Mouse (Mus musculus) neural tube, embryonic 15.5 days (tissue): Measurements from ENCODE around the gene 1810055G02Rik. TPM values are rescaled to one million over a fixed set of nuclear protein-coding genes. Genes with fewer than 3 reads are reported as not detected.

ENCODE experiments used
- ATAC-seq: fragments of 200-750 bp; cut with Nextera tagmentation; 2 replicates; pipeline ENCODE4 v1.8.0; 2017; ENCODE audit warnings: mild to moderate bottlenecking, moderate TSS enrichment, moderate library complexity; ENCODE audit not compliant: low FRiP score
- H3K27ac ChIP-seq: fragments of 300-500 bp; sonication (generic); replicated peaks from 2 replicates; pipeline ENCODE4 v1.5.1; 2015; ENCODE audit warnings: mild to moderate bottlenecking, inconsistent platforms
- H3K27me3 ChIP-seq: fragments of 300-500 bp; sonication (generic); replicated peaks from 2 replicates; pipeline ENCODE4 v1.6.1; 2015; ENCODE audit warnings: inconsistent platforms
- H3K36me3 ChIP-seq: fragments of 300-500 bp; sonication (generic); 2 replicates; pipeline ENCODE4 v1.6.1; 2015; ENCODE audit warnings: inconsistent platforms
- H3K4me1 ChIP-seq: fragments of 300-500 bp; sonication (generic); 2 replicates; pipeline ENCODE4 v1.6.1; 2015; ENCODE audit warnings: inconsistent platforms
- H3K4me2 ChIP-seq: fragments of 300-500 bp; sonication (generic); 2 replicates; pipeline ENCODE4 v1.6.1; 2015; ENCODE audit warnings: inconsistent platforms, mild to moderate bottlenecking, moderate library complexity
- H3K4me3 ChIP-seq: fragments of 300-500 bp; sonication (generic); replicated peaks from 2 replicates; pipeline ENCODE4 v1.5.1; 2015; ENCODE audit warnings: mild to moderate bottlenecking, inconsistent platforms
- H3K9ac ChIP-seq: fragments of 300-500 bp; sonication (generic); replicated peaks from 2 replicates; pipeline ENCODE4 v1.6.1; 2015; ENCODE audit warnings: mild to moderate bottlenecking, inconsistent platforms
- H3K9me3 ChIP-seq: fragments of 300-500 bp; sonication (generic); replicated peaks from 2 replicates; pipeline ENCODE4 v1.6.1; 2016; ENCODE audit warnings: inconsistent platforms
- WGBS: fragments of 180-500 bp; shearing (Covaris S2); methylation state at CpG from one replicate; pipeline ENCODE4 v1.1.7; 2015; ENCODE audit warnings: mixed read lengths; 5-methylcytosine and 5-hydroxymethylcytosine counted together
- polyA plus RNA-seq: library from polyadenylated mRNA; unstranded; fragments of >200 nt; fragmentation: Nextera tagmentation; extraction: Ambion mirVana; gene quantifications from 2 replicates; pipeline ENCODE4 v1.2.1, GENCODE M21; 2015

The 1810055G02Rik gene
- polyA plus RNA-seq, 1 experiment from 2014 or later: 36.5 TPM

DNA sequence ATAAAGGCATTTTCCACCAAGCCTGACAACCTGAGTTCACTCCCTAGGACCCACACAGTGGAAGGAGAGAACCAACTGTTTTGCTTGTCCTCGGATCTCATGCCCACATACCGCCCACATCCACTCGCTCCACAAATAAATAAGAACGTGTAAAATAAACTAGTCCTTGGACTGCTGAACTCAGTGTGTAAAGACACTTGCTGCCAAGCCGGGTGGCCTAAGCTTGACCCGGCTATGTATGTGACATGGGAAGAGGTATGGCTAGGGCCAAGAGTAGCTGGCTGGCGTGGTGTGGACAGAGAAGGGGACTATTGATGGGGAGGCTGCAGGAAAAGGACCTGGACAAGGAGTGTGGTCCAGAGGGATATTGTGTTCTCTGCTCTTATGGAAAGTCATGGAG, 10.1 kb upstream of the 1810055G02Rik start:
- no peak for ATAC-seq
- no peak overlapping the region for H3K4me3 ChIP-seq

GRCm38 (mm10) chr19:3699508-3700438, 8.3 kb upstream of the 1810055G02Rik start:
- H3K9ac ChIP-seq: no peak overlapping the region
- H3K27ac ChIP-seq: no peak overlapping the region
- peak; percentile 45; the same call in 1 of the 2 replicates for ATAC-seq
- H3K4me1 ChIP-seq: no peaks in the 10 kb centered on the region
- no peaks in the 10 kb centered on the region for H3K36me3 ChIP-seq
- H3K4me2 ChIP-seq: no peak overlapping the region
- WGBS: 38% methylated on average over 6 of the region's 6 CpGs
- H3K27me3 ChIP-seq: no peaks in the 10 kb centered on the region
- H3K4me3 ChIP-seq: no peak overlapping the region
- H3K9me3 ChIP-seq: no peaks in the 10 kb centered on the region

More for the DNA sequence above, 10.1 kb upstream of the 1810055G02Rik start:
- WGBS: 87% methylated on average over 7 of the region's 7 CpGs
- Histone ChIP-seq H3K9me3 (no peaks in the 10 kb centered on the region), H3K27me3 (no peaks in the 10 kb centered on the region), H3K9ac (no peak overlapping the region), H3K4me2 (no peak overlapping the region), H3K4me1 (no peaks in the 10 kb centered on the region), H3K36me3 (no peaks in the 10 kb centered on the region), H3K27ac (no peak overlapping the region)

- no peaks in the 10 kb centered on the region for H3K27me3 ChIP-seq
- ATAC-seq: no peak
- H3K4me3 ChIP-seq: no peak overlapping the region
- H3K9me3 ChIP-seq: no peaks in the 10 kb centered on the region
- no peak overlapping the region for H3K9ac ChIP-seq
- no peak overlapping the region for H3K4me2 ChIP-seq
- H3K4me1 ChIP-seq: peaks cover 3% of the 10 kb centered on the region
- 93% methylated on average over 4 of the region's 4 CpGs for WGBS
- no peak overlapping the region for H3K27ac ChIP-seq
- H3K36me3 ChIP-seq: no peaks in the 10 kb centered on the region
Measured at GRCm38 (mm10) chr19:3702460-3702859, 5.6 kb upstream of the 1810055G02Rik start.

DNA sequence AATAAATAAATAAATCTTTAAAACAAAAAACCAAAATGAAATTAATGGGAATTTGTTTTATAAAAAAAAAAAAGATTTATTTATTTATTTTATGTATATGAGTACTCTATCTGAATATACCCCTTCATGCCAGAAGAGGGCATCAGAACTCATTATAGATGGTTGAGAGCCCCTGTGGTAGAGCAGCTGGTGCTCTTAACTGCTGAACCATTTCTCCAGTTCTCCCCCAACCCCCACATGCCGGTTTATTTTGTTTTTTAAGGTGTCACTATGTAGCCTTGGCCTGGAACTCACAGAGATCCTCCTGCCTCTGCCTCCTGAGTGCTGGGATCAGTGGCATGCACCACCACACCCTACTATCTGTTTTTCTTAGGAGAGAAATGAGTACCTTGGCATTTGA, 1.8 kb upstream of the 1810055G02Rik start:
- H3K4me3 ChIP-seq: no peak overlapping the region
- H3K9me3 ChIP-seq: no peaks in the 10 kb centered on the region
- ATAC-seq: no peak

DNA sequence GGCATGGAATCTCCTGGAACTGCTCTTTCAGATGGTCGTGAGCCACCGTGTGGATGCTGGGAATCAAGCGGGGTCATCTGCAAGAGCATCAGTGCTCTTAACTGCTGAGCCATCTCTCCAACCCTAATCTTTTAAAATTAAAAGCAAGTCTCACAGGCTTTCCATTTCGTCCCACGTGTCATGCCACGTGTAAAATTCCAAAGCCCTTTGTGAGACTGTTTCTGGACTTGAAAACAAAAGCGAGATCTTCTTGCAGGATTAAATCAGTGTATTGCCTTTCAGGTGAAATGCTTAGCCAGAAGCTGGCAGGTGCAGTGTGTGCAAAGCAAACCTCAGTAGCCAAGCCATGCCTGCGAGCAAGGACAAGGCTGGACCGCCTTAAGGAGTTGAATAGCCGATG, 540 bp upstream of the 1810055G02Rik start:
- peak overlapping the region; percentile 73 for H3K4me2 ChIP-seq
- peak overlapping the region; percentile 68 for H3K9ac ChIP-seq
- H3K36me3 ChIP-seq: peaks cover 4% of the 10 kb centered on the region; the same call in 1 of the 2 replicates
- no peaks in the 10 kb centered on the region for H3K9me3 ChIP-seq
- 34% methylated on average over 10 of the region's 10 CpGs for WGBS
- ATAC-seq: no peak
- H3K4me1 ChIP-seq: peaks cover 22% of the 10 kb centered on the region
- H3K27me3 ChIP-seq: no peaks in the 10 kb centered on the region
- peak overlapping the region; percentile 94 for H3K27ac ChIP-seq
- peak overlapping the region; percentile 92 for H3K4me3 ChIP-seq

More for the DNA sequence above, 1.8 kb upstream of the 1810055G02Rik start:
- no peaks in the 10 kb centered on the region for H3K27me3 ChIP-seq
- H3K36me3 ChIP-seq: no peaks in the 10 kb centered on the region
- no peak overlapping the region for H3K27ac ChIP-seq
- 50% methylated on average over 1 of the region's 1 CpGs for WGBS
- H3K4me2 ChIP-seq: no peak overlapping the region
- H3K4me1 ChIP-seq: peaks cover 22% of the 10 kb centered on the region
- H3K9ac ChIP-seq: no peak overlapping the region

- H3K4me2 ChIP-seq: peak overlapping the region; percentile 73
- WGBS: 42% methylated on average over 10 of the region's 10 CpGs
- peak overlapping the region; percentile 92 for H3K4me3 ChIP-seq
- ATAC-seq: no peak
- peak overlapping the region; percentile 98 for H3K9ac ChIP-seq
- H3K9me3 ChIP-seq: no peaks in the 10 kb centered on the region
- peaks cover 4% of the 10 kb centered on the region; the same call in 1 of the 2 replicates for H3K36me3 ChIP-seq
- H3K27me3 ChIP-seq: no peaks in the 10 kb centered on the region
- peak overlapping the region; percentile 94; the same call in 1 of the 2 replicates for H3K27ac ChIP-seq
- H3K4me1 ChIP-seq: peaks cover 22% of the 10 kb centered on the region
Measured at GRCm38 (mm10) chr19:3709013-3709787, 1.1 kb downstream of the 1810055G02Rik start.

GRCm38 (mm10) chr19:3710436-3710835, 2.3 kb downstream of the 1810055G02Rik start:
- ATAC-seq: no peak
- no peak overlapping the region for H3K4me2 ChIP-seq
- H3K4me3 ChIP-seq: no peak overlapping the region
- peaks cover 10% of the 10 kb centered on the region for H3K36me3 ChIP-seq
- no peaks in the 10 kb centered on the region for H3K27me3 ChIP-seq
- peaks cover 22% of the 10 kb centered on the region for H3K4me1 ChIP-seq
- H3K27ac ChIP-seq: no peak overlapping the region
- no peaks in the 10 kb centered on the region for H3K9me3 ChIP-seq
- no peak overlapping the region for H3K9ac ChIP-seq
- 92% methylated on average over 2 of the region's 2 CpGs for WGBS

- no peaks in the 10 kb centered on the region for H3K9me3 ChIP-seq
- no peak overlapping the region for H3K9ac ChIP-seq
- H3K27ac ChIP-seq: no peak overlapping the region
- ATAC-seq: no peak
- H3K4me2 ChIP-seq: no peak overlapping the region
- no peak overlapping the region for H3K4me3 ChIP-seq
- H3K27me3 ChIP-seq: no peaks in the 10 kb centered on the region
- 88% methylated on average over 6 of the region's 6 CpGs for WGBS
- peaks cover 15% of the 10 kb centered on the region for H3K4me1 ChIP-seq
- peaks cover 36% of the 10 kb centered on the region for H3K36me3 ChIP-seq
Measured at GRCm38 (mm10) chr19:3714381-3714780, 6.3 kb downstream of the 1810055G02Rik start.

GRCm38 (mm10) chr19:3718481-3719361, 10.6 kb downstream of the 1810055G02Rik start:
- Histone ChIP-seq H3K27me3 (no peaks in the 10 kb centered on the region), H3K27ac (no peak overlapping the region), H3K9me3 (no peaks in the 10 kb centered on the region), H3K4me3 (peak overlapping the region; percentile 39), H3K9ac (peak overlapping the region; percentile 28; the same call in 1 of the 2 replicates), H3K36me3 (peaks cover 32% of the 10 kb centered on the region), H3K4me1 (peaks cover 10% of the 10 kb centered on the region), H3K4me2 (peak overlapping the region; percentile 85)
- ATAC-seq: peak; percentile 62; the same call in 1 of the 2 replicates
- 39% methylated on average over 19 of the region's 19 CpGs for WGBS

GRCm38 (mm10) chr19:3719362-3719891, 11.3 kb downstream of the 1810055G02Rik start:
- H3K9me3 ChIP-seq: no peaks in the 10 kb centered on the region
- no peak overlapping the region for H3K27ac ChIP-seq
- H3K4me3 ChIP-seq: peak overlapping the region; percentile 39
- H3K36me3 ChIP-seq: peaks cover 30% of the 10 kb centered on the region
- H3K9ac ChIP-seq: peak overlapping the region; percentile 28
- H3K4me1 ChIP-seq: peaks cover 10% of the 10 kb centered on the region
- 4% methylated on average over 27 of the region's 27 CpGs for WGBS
- peak; percentile 36 for ATAC-seq
- no peaks in the 10 kb centered on the region for H3K27me3 ChIP-seq
- peak overlapping the region; percentile 85 for H3K4me2 ChIP-seq
